Mouse (Mus musculus) cerebellum, adult 2 months (tissue): ENCODE results near the gene Nfkbid.

Experiments used
- CTCF ChIP-seq: fragments of 200-500 bp; IDR thresholded peaks from 2 replicates; pipeline ENCODE4 v1.5.1; 2011; ENCODE audit warnings: low read depth, mild to moderate bottlenecking, control low read depth, low read length, moderate library complexity, borderline replicate concordance; ENCODE audit not compliant: insufficient read depth
- POLR2A ChIP-seq: fragments of 200-500 bp; IDR thresholded peaks from 2 replicates; pipeline ENCODE4 v1.6.1; 2011; ENCODE audit warnings: low read length, control low read depth, borderline replicate concordance; ENCODE audit not compliant: insufficient read depth

GRCm38 (mm10) chr7:30436879-30437278 lies 15.3 kb downstream of the Nfkbid start:
- TF ChIP-seq CTCF (no peak), POLR2A (no peak)
